Mouse (Mus musculus): ENCODE data around the gene Lypd4. TPM values are rescaled to one million over a fixed set of nuclear protein-coding genes. Genes with fewer than 3 reads are reported as not detected.
"Not testable (repeated sequence)": the region's sequence is repeated elsewhere in the genome, so short reads cannot be mapped to it uniquely, and the experiment has no call there.

Lypd4 gene
- not detected for total RNA-seq (2021)
- long read RNA-seq = 0 reads

DNA sequence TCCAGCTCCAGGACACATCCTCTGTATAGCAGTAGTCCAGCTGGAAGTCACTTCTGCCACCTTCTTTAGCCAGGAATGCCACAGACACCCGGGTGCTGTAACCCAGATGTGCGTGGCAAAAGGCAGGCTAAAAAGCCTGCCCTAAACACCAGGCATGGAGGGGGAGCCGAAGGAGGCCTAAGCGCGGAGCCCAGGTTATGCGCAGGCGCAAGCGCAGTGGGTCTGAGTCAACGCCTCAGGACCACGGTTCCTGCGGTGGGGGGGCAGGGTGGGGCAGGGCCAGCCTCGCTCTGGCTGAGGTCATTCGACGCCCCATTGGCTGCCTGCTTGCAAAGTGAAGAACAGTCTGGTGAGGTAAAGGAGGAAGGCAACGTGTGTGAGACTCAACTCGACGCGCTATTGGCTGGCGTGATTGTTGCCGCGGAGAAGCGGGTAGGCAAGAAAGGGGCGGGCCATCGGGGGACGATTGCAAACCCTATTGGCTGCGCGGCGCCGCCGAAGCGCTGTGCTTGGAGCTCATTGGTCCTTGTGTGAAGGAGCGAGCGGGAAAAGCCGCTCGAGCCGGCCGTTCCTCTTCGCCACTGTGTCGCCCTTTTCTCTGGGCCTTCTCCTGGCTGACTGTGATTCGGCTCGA lies at the start of gene Lypd4, which contains the start of gene Dmrtc2:
TSS of gene Lypd4 (minus strand) at position 410 of the 634 bp plus-strand sequence.
TSS of gene Dmrtc2 (plus strand) at position 526 of the 634 bp plus-strand sequence.
- no peak for DNase-seq (ENCODE audit: low spot score in 2 of 2)

DNA sequence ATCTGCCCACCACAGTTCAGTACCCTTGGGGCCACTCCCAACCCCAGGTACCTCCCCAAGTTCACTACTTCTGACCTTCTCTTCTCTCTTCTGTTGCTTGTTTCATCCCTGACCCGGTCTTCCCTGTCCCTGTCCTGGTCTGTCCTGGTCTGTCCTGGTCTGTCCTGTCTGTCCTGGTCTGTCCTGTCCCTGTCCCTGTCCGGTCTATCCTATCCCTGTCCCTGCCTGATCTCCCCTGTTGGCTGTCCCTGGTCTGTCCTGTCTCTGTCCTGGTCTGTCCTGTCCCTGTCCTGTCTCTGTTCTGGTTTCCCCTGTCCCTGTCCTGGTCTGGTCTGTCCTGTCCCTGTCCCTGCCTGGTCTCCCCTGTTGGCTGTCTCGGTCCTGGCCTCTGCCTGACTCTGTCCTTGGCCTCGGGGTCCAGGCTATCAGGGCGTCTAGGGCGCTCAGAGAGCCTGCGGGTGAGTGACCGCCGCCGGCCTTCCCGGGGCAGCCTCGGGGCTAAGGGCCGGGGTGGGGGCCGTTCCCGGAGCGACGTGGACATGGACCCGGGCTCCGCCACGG lies 49.1 kb upstream of the Lypd4 start:
- no peak for DNase-seq (ENCODE audit: low spot score in 2 of 2)

DNA sequence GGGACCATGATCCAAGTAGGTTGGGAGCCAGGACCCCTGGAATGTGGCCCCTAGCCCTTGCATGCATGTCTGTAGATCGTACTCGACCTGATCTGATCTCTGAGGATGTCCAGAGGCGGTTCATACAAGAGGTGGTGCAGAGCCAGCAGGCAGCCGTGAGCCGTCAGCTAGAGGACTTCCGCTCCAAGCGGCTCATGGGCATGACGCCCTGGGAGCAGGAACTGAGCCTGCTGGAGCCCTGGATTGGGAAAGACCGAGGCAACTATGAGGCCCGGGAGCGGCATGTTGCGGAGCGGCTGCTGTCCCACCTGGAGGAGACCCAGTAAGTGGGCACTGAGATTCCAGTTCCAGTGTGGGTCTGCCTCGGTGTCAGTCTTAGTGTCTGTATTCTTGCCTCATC lies 42.7 kb upstream of the Lypd4 start:
- DNase-seq (ENCODE audit: low spot score in 2 of 2) = no peak

DNA sequence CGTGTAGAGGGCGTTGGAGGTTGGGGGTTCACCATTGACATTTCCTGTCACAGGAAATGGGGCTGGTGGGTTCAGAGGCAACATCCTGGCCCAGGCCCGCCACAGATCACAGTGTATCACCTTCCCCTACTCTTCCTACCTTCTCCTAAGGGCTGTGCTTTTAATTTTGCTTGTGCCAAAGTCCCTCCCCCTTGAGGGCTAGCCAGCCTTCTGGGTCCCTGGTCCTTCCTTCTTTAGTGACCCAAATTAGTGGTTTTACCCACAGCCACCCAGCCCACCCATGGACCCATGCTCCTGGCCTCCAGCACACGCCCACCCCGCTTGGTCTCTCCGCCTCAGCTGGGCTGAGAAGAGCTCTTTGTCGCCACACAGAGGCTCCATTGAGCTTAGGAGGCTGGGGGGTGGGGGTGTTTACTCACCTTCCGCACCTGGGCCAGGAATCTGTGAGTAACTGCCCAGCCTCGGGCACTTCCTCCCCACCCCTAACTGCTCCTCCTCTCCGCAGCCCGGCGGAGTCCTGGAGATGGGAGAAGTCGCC lies 37.5 kb upstream of the Lypd4 start:
- no peak for DNase-seq (ENCODE audit: low spot score in 2 of 2)

DNA sequence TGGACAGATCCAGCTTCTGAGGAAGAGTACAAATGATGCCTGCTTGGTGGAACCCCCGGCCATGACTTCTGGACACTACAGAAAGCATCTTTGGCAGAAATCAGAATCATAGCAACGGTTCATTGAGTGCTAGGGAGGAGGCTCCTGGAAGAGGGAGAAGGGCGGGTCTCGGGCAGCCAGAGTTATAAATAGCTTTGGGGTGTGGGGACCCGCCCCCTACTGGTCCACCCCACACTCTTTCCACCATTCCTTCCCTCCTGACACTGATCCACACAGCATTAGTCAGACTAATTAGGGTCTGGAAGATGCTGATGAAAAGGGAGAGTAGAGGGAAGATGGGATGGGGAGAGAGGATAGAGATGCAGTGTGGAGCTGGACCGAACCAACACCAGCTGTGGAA lies 36.8 kb upstream of the Lypd4 start:
- DNase-seq (ENCODE audit: low spot score in 2 of 2) = no peak

DNA sequence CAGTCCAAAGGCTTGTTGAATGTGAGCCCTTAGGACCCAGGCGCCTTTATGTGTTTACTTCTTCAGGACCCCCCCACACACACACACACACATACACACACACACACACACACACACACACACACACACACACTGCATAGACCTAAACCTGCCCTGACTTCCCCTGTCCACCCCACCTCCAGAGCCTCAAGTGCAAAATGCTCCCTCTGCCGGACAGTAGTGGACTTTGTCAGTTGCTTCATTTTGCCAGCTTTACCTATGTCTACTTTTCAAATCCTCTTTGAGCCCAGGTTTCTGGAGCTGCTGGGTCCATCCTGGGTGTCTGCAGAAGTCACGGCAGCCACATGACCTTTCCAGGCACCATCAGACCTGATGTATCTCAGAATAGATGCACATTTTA lies 35.2 kb upstream of the Lypd4 start:
- DNase-seq (ENCODE audit: low spot score in 2 of 2) = peak in 1 of 2 experiments; percentile 65

DNA sequence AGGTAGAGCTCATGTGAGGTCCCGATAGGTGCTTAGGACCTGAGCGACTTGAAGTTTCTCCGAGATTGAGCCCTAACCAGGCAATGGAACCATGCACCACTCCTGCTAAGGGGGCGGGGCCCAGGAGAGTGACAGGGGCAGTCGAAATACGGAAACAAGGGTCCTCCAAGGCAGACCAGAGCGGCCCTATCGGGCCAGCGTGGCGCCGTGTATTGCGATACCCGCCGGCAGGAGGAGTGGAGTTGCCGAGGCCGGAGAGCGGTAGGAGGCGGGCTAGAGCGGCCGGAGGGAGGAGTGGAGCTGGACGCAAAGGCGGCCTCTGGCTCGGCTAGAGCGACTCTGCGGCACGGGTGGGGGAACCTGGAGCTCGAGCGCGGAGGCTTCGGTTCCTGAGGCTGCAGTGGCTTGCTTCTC lies 34.3 kb upstream of the Lypd4 start:
- DNase-seq (ENCODE audit: low spot score in 2 of 2) = peak; percentile 95 to 97

DNA sequence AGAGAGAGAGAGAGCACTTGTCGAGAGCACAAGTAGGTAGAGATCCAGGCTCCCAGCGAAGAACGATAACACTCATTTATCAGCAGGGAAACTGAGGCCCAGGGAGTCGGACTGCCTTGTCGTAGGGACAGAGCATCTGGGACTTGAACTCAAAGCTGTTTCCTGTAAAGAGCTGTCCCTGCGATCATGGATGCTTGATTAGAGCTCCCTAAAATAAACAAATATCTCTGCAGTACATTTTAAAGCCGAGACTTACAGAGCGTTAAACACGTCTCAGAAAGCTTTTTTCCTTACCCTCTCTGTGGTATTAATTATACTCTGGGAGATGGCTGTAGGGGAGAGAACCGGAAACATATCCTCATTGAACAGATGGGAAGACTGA lies 33.7 kb upstream of the Lypd4 start:
- DNase-seq (ENCODE audit: low spot score in 2 of 2) = no peak

DNA sequence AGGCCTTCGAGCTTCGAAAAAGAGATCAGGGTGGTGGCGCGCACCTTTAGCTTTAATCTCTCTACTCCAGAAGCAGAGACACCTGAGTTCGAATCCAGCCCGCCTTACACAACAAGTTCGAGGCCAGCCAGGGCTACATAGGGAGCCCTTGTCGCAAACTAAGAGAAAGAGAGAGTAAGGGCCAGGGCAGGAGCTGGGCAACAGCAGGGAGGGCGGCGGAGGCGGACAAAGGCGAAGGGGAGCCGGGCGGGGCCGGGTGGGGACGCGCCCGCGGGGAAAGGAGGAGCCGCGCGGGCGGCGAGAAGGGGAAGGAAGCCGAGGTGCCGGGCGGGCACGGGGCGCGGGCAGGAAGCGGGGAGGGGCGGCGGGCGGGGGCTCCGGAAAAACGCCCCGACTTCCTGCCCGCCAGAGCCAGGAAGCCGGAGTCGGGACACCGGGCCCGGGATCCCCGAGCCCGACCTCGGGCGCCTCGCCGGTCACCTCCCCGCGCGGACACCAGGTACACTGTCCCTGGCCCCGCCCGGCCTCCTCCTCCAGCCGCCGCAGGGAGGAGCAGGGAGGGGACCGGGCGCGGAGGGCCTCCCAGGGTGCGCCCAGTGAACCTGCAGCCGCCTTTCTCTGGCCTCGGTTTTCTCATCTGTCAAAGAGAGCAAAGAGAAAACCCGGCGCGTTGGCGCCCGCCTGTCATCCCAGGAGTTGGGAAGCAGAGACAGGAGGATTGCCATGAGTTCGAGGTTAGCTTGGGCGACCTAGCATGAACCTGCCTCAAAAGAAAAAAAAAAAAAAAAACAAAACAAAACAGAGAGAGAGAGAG lies 33.1 kb upstream of the Lypd4 start, which contains the start of gene Arhgef1:
TSS of gene Arhgef1 (plus strand) at position 283 of the 814 bp plus-strand sequence.
- peak in 1 of 2 experiments; percentile 45 for DNase-seq (ENCODE audit: low spot score in 2 of 2)

DNA sequence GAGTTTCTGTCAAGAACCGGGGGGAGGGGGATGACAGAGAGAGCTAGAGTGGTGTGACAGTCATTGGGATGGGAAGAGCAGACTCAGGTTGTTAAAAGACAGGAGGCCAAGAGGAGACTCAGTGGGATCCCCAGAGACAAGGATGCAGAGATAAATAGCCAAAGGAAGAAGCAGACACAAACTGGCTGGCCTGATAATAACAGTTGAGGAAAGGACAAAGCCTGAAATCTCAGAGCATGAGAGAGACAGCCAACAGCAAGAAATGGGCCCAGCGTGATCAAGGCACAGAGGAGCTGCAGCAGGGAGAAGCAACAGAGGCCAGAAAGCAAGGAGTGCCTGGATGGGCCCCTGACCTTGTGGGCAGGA lies 32.5 kb upstream of the Lypd4 start:
- no peak for DNase-seq (ENCODE audit: low spot score in 2 of 2)

DNA sequence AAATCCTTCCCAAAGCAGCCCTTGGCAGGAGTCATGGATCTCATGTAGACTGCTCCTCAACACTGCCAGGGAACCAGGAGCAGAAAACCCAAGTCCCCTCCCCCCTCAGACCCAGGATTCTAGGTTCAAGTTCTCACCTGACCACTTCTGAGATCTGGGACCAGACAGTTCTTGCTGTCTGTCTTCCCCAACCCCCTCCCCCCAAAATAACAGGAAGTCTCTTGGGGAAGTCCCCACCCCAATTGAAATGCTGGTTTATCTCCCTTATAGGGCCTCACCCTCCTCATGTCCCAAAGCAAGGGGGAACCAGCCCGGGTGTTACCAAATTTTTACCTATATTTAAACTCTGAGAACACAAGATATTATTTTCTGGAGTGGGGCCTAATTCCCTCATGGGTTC lies 32.1 kb upstream of the Lypd4 start:
- no peak for DNase-seq (ENCODE audit: low spot score in 2 of 2)

DNA sequence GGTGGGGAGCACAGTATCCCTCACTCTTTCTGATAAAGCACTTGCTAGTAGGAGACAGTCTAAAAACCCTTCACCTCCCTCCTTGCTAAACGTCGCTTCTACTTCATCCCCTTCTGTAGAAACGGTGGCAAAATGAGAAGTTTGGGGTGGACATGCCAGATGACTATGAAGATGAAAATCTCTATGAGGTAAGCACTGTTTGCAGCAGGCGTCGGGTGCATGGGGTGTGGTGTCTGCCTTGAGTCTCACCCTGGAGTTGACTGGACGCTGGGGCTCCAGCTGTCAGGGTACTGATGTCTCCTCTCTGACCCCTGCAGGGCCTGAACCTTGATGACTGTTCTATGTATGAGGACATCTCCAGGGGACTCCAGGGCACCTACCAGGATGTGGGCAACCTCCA lies 31.4 kb upstream of the Lypd4 start:
- DNase-seq (ENCODE audit: low spot score in 2 of 2) = no peak

DNA sequence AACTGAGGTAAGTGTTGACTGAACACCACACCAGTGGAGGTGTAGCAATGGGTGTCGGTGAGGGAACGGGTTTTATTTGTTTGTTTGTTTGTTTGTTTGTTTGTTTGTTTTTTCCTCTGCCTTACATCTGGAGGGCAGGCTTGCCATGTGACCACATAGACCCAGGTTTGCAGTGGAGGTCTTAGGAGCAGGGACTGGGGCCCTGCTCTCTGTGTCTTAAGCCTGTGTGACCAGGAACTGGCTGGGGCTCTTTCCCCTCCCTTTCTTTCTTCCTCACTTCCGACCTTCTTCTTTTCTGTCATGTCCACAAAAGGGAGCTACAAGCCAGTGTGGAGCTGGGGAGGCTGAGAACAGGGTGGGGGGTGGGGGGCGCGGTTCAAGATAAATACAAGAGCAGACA lies 28.2 kb upstream of the Lypd4 start:
- DNase-seq (ENCODE audit: low spot score in 2 of 2) = no peak

DNA sequence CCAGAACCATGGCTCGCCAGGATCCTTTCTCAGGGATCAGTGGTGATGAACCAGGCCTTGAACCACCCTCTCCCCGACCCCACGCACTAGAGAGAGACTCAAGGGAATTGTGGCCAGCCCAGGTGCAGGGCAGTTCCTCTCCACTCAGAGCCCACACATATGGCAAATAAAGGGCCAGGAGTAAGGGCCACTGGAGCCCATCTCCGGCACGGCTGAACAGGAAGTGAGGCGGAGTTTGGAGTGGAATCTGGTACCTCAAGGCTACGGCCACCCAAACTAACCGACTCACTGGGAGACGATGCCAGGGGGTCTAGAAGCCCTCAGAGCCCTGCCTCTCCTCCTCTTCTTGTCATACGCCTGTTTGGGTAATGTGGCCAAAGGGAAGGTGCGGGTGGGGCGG lies 27.5 kb upstream of the Lypd4 start, which contains the start of gene Cd79a:
TSS of gene Cd79a (plus strand) at position 158 of the 400 bp plus-strand sequence.
- DNase-seq (ENCODE audit: low spot score in 2 of 2) = no peak

DNA sequence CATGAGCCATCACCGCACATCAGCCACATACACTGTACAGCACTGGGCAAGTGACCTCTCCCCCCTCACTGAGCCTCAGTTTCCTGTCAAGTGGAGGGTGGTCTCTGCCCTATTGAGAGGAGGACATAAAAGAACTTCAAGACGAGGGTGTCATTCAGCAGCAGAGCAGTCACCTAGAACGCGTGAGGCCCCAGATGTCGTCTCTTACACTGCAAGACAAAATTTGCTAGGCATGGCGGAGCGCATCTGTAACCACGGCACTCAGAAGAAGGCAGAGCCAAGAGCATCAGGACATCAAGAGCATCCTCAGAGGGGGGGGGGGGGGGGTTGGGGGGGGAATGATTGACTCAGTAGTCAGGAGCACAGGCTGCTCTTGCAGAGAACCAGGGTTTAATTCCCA lies 26.5 kb upstream of the Lypd4 start:
- no peak for DNase-seq (ENCODE audit: low spot score in 2 of 2)

DNA sequence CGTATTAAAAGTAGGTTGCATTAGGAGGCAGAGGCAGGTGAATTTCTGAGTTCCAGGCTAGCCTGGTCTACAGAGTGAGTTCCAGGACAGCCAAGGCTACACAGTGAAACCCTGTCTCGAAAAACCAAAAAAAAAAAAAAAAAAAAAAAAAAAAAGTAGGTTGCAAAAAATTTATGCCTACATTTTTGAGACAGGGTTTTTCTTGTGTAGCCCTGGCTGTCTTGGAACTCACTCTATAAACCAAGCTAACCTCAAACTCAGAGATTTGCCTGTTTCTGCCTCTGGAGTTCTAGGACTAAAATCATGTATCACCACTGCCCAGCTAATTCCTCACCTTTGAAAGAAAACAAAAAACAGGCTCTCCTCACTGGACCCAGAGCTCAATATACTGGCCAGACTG lies 26.0 kb upstream of the Lypd4 start:
- DNase-seq (ENCODE audit: low spot score in 2 of 2) = not testable (repeated sequence)

DNA sequence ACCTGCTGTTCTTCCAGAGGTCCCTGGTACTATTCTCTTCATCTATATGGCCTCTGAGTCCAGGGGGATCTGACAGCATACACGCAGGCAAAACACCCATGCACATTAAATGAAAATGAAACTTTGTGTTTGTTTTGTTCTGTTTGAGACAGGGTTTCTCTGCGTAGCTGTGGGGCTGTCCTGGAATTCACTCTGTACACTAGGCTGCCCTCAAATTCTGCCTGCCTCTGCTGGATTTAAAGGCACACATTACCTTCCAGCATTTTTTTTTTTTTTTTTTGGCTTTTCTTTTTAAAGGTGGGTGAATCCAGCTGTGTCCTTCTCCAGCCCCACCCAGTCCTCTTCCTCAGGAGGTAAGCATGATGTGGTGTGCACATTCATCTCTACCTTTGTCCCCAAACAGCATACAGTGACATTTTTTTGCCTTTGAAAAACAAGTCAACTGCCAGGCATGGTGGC lies 22.4 kb upstream of the Lypd4 start:
- DNase-seq (ENCODE audit: low spot score in 2 of 2) = no peak

DNA sequence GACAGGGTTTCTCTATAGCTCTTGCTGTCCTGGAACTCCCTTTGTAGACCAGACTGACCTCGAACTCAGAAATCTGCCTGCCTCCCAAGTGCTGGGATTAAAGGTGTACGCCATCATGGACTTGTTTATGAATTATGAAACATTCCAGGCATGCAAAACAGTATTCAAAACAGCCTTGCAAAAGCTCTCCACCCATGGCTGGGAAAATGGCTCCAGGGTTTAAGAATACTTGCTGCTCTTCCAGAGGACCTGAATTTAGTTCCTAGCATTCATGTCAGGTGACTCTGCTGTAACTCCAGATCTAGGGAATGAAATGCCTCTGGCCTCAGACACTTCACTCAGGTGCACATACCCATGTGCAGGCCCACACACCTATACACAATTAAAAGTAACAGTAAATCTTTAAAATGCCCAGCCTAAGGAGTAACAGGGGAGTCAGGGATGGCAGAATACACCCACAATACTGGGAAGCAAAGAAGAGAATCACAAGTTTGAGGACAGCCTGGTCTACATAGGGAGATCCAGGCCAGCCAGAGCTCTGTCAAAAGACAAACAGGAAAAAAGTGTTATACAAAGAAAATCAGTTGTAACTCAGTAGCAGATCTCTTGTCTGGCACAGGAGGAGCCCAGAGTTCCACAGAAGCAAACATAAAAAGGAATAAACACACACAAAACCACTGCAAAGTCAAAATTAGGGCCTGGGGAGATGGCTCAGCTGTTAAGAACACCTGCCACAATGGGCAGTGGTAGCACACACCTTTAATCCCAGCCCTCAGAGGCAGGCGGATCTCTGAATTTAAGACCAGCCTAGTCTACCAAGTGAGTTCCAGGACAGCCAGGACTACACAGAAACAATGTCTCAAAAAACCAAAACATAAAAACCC lies 21.7 kb upstream of the Lypd4 start:
- DNase-seq (ENCODE audit: low spot score in 2 of 2) = no peak

DNA sequence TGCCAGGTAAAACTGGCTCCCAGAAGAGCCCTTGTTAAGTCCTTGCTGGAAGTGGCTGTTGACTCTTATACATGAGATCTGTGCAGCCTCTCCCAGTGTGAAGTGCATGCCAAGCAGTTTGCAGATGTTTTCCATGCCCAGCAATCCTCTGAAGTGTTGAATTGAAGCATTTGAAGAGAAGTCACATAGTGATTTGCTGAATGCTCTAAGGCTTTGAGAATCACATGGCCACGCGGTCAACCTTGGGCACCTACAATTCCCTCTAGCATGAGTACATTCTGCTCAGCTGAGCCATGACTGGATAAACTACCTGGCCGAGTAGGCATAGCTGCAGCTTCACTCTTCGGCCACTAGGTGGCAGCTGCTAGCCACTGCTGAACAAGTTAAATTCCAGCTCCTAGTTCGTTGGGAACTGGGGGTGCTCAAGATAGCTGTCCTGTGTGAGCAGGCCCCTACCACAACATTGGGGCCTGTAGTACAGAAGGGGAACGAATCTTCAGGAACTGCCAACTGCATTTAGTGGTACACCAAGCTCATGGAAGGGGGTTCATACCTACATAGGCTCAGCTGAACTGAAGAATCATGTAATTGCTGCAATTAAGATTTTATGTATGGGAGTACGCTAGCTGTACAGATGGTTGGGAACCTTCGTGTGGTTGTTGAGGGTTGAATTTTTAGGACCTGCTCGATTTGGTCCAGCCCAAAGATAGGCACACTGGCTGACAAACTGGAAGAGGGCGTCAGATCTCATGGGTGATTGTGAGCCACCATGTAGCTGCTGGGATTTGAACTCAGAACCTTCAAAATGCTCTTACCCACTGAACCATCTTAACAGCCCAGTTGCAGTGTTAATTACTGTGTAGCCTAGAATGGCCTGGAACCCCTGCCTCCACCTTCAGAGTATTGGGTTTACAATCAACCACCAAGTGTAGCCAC lies 20.8 kb upstream of the Lypd4 start:
- peak; percentile 77 to 81 for DNase-seq (ENCODE audit: low spot score in 2 of 2)

Measured in layer of hippocampus, postnatal 10 days (tissue).